Mouse (Mus musculus) CH12.LX (cell line): ENCODE results near the gene Phf2. TPM values are rescaled to one million over a fixed set of nuclear protein-coding genes. Genes with fewer than 3 reads are reported as not detected.

ENCODE experiments used
- DNase-seq: peaks from one replicate; pipeline ENCODE4 v3.0.0-alpha.2; 2013; ENCODE audit errors: extremely low read depth
- H3K27ac ChIP-seq: 2 replicates; pipeline ENCODE4 v1.5.1; 2012; ENCODE audit warnings: low read depth, mild to moderate bottlenecking, control low read depth, moderate library complexity; ENCODE audit not compliant: insufficient read depth
- H3K27me3 ChIP-seq: replicated peaks from 2 replicates; pipeline ENCODE3; 2012; ENCODE audit warnings: inconsistent platforms
- H3K36me3 ChIP-seq, 2 experiments: replicated peaks in 1 of 2; 2 replicates each; pipeline versions ENCODE3 to v1.6.1; 2012; ENCODE audit warnings: inconsistent platforms in 1 of 2, low read length in 1 of 2, mild to moderate bottlenecking in 1 of 2, mixed read lengths in 1 of 2, moderate library complexity in 1 of 2; ENCODE audit not compliant: control insufficient read depth in 1 of 2, insufficient read depth in 1 of 2
- H3K4me1 ChIP-seq, 2 experiments: 2 replicates each; pipeline ENCODE4 v1.6.1; 2012; ENCODE audit warnings: inconsistent platforms in 1 of 2, moderate library complexity in 1 of 2; ENCODE audit not compliant: insufficient read depth in 2 of 2, control insufficient read depth in 1 of 2
- H3K4me2 ChIP-seq: 2 replicates; pipeline ENCODE4 v1.6.1; 2012; ENCODE audit warnings: low read depth, mild to moderate bottlenecking, control low read depth; ENCODE audit not compliant: poor library complexity, insufficient read depth, severe bottlenecking
- H3K4me3 ChIP-seq, 3 experiments: fragments of 150-350 bp in 1 of 3; sonication (generic) in 1 of 3; replicated peaks in 1 of 3; 2 replicates each; pipeline versions ENCODE3 to v1.5.1; 2011 to 2012; ENCODE audit warnings: low read depth in 2 of 3, low read length in 2 of 3, mild to moderate bottlenecking in 2 of 3, moderate library complexity in 2 of 3, control low read depth in 1 of 3, improper control_type of control experiment in 1 of 3, inconsistent platforms in 1 of 3, mixed read lengths in 1 of 3; ENCODE audit not compliant: poor library complexity in 1 of 3
- H3K79me2 ChIP-seq: replicated peaks from 2 replicates; pipeline ENCODE4 v1.6.1; 2012; ENCODE audit warnings: mild to moderate bottlenecking, moderate library complexity; ENCODE audit not compliant: control insufficient read depth, poor library complexity, insufficient read depth, severe bottlenecking; ENCODE audit errors: extremely low read depth
- H3K9ac ChIP-seq: 2 replicates; pipeline ENCODE4 v1.6.1; 2012; ENCODE audit warnings: low read depth, mild to moderate bottlenecking, control low read depth, moderate library complexity; ENCODE audit not compliant: insufficient read depth
- H3K9me3 ChIP-seq: replicated peaks from 2 replicates; pipeline ENCODE3; 2012; ENCODE audit warnings: low read length, inconsistent platforms, mixed read lengths
- BHLHE40 ChIP-seq: IDR thresholded peaks from 2 replicates; pipeline ENCODE4 v1.6.1; 2011; ENCODE audit warnings: mild to moderate bottlenecking, low read depth, low read length, improper control_type of control experiment
- CHD2 ChIP-seq: IDR thresholded peaks from 2 replicates; pipeline ENCODE4 v1.6.1; 2011; ENCODE audit warnings: low read length, improper control_type of control experiment
- CTCF ChIP-seq, 2 experiments: IDR thresholded peaks in 1 of 2; conservative IDR thresholded peaks in 1 of 2; 2 replicates each; pipeline ENCODE4 v1.5.1; 2011 to 2012; ENCODE audit warnings: low read depth in 2 of 2, low read length in 2 of 2, improper control_type of control experiment in 1 of 2, inconsistent platforms in 1 of 2, mild to moderate bottlenecking in 1 of 2, moderate library complexity in 1 of 2
- E2F4 ChIP-seq: IDR thresholded peaks from 2 replicates; pipeline ENCODE4 v1.6.1; 2011; ENCODE audit warnings: low read depth, low read length, improper control_type of control experiment; ENCODE audit not compliant: insufficient replicate concordance
- ELF1 ChIP-seq: IDR thresholded peaks from 2 replicates; pipeline ENCODE4 v1.6.1; 2014; ENCODE audit warnings: low read depth, mild to moderate bottlenecking, inconsistent platforms, low read length, improper control_type of control experiment
- ETS1 ChIP-seq: conservative IDR thresholded peaks from 2 replicates; pipeline ENCODE4 v1.6.1; 2012; ENCODE audit warnings: low read depth, mild to moderate bottlenecking, inconsistent platforms, low read length, improper control_type of control experiment, moderate library complexity
- GABPA ChIP-seq: IDR thresholded peaks from 2 replicates; pipeline ENCODE4 v1.6.1; 2012; ENCODE audit warnings: low read depth, low read length, improper control_type of control experiment, inconsistent platforms; ENCODE audit not compliant: insufficient replicate concordance
- IRF4 ChIP-seq: IDR thresholded peaks from 2 replicates; pipeline ENCODE4 v1.6.1; 2014; ENCODE audit warnings: low read depth, mild to moderate bottlenecking, inconsistent platforms, low read length, improper control_type of control experiment
- JUN ChIP-seq: IDR thresholded peaks from 2 replicates; pipeline ENCODE4 v1.6.1; 2011; ENCODE audit warnings: low read depth, mild to moderate bottlenecking, low read length, improper control_type of control experiment, moderate library complexity; ENCODE audit not compliant: insufficient read depth
- JUND ChIP-seq: conservative IDR thresholded peaks from 2 replicates; pipeline ENCODE4 v1.6.1; 2011; ENCODE audit warnings: low read depth, low read length, improper control_type of control experiment
- MAZ ChIP-seq: IDR thresholded peaks from 2 replicates; pipeline ENCODE4 v1.6.1; 2012; ENCODE audit warnings: low read depth, mild to moderate bottlenecking, inconsistent platforms, low read length, improper control_type of control experiment, moderate library complexity
- MEF2A ChIP-seq: IDR thresholded peaks from 2 replicates; pipeline ENCODE4 v1.6.1; 2014; ENCODE audit warnings: low read depth, mild to moderate bottlenecking, inconsistent platforms, low read length, improper control_type of control experiment, borderline replicate concordance
- MYC ChIP-seq: IDR thresholded peaks from 2 replicates; pipeline ENCODE4 v1.6.1; 2011; ENCODE audit warnings: low read depth, mild to moderate bottlenecking, improper control_type of control experiment, low read length
- NRF1 ChIP-seq: IDR thresholded peaks from 2 replicates; pipeline ENCODE4 v1.6.1; 2014; ENCODE audit warnings: low read depth, mild to moderate bottlenecking, inconsistent platforms, low read length, improper control_type of control experiment, moderate library complexity
- RAD21 ChIP-seq: IDR thresholded peaks from 2 replicates; pipeline ENCODE4 v1.6.1; 2011; ENCODE audit warnings: low read depth, mild to moderate bottlenecking, low read length, improper control_type of control experiment, moderate library complexity
- RCOR1 ChIP-seq: conservative IDR thresholded peaks from 2 replicates; pipeline ENCODE4 v1.6.1; 2012; ENCODE audit warnings: low read depth, mild to moderate bottlenecking, inconsistent platforms, low read length, improper control_type of control experiment
- SIN3A ChIP-seq: IDR thresholded peaks from 2 replicates; pipeline ENCODE4 v1.6.1; 2012; ENCODE audit warnings: low read length, improper control_type of control experiment, inconsistent platforms
- UBTF ChIP-seq: IDR thresholded peaks from 2 replicates; pipeline ENCODE4 v1.6.1; 2012; ENCODE audit warnings: low read depth, mild to moderate bottlenecking, inconsistent platforms, low read length, improper control_type of control experiment, moderate library complexity
- USF1 ChIP-seq: IDR thresholded peaks from 2 replicates; pipeline ENCODE4 v1.6.1; 2014; ENCODE audit warnings: low read depth, mild to moderate bottlenecking, inconsistent platforms, low read length, improper control_type of control experiment
- ZC3H11A ChIP-seq: IDR thresholded peaks from 2 replicates; pipeline ENCODE4 v1.6.1; 2012; ENCODE audit warnings: low read depth, mild to moderate bottlenecking, inconsistent platforms, low read length, improper control_type of control experiment
- dilution Hi-C: fragments of 300-500 bp; cut with MboI; formaldehyde crosslinking; loops from 2 replicates; pipeline ENCODE4 v1.14.3; 2020; ENCODE audit warnings: low sequenced_read_pairs; ENCODE audit not compliant: extremely low pct_unique_long_range_greater_than_20kb, extremely low pct_ligation_motif_present
- in situ Hi-C: fragments of 300-500 bp; cut with MboI; formaldehyde crosslinking; loops from 3 replicates; pipeline ENCODE4 v1.14.3; 2019; ENCODE audit warnings: low sequenced_read_pairs, low pct_ligation_motif_present, low pct_unique_long_range_greater_than_20kb, mixed read lengths
- polyA plus RNA-seq: library from polyadenylated mRNA; unstranded; fragments of >175 nt; gene quantifications from 2 replicates; pipeline ENCODE4 v1.2.1, GENCODE M21; 2012; ENCODE audit warnings: low read depth; ENCODE audit not compliant: insufficient read length
- total RNA-seq, 2 experiments: library from RNA; depleted of rRNA; stranded (reverse); fragments of 300-350 nt in 1 of 2; fragments of >200 nt in 1 of 2; gene quantifications; 2 replicates each; pipeline ENCODE4 v1.2.3; 2012 to 2014

Phf2 gene
- total and polyA plus RNA-seq, 3 experiments: 2.3 to 14.2 (median 6.7) TPM

DNA sequence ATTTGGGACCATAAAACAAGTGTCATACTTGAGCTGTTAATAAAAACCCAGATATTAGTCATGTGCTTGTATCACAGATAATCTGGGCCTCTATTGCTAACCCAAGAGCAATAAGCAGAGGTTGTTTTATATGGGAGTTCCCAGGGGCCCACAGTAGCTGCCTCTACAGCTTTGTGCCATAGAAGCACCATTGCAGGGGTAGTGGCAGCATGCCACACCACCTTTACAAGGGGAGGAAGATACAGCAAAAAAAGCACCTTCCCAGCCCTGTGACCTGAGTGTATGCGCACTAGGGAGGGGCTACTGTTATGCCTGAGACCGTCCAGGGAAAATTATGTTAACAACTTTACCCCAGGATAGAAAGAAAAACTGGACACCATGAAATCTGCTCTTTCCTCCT lies 34.5 kb upstream of the Phf2 start:
- no peak overlapping the region for H3K9ac ChIP-seq
- H3K27me3 ChIP-seq: no peaks in the 10 kb centered on the region
- H3K79me2 ChIP-seq: peaks cover 5% of the 10 kb centered on the region; the same call in 1 of the 2 replicates
- no peak overlapping the region for H3K27ac ChIP-seq
- H3K4me3 ChIP-seq: no peak overlapping the region
- dilution Hi-C loops (no loop called here), in situ Hi-C loops (no loop called here)
- peaks cover 0 to 6% of the 10 kb centered on the region in 2 experiments; a peak in 1 of 4 replicates for H3K4me1 ChIP-seq
- peaks cover 67 to 96% of the 10 kb centered on the region in 2 experiments for H3K36me3 ChIP-seq
- H3K4me2 ChIP-seq: no peak overlapping the region
- no peaks in the 10 kb centered on the region for H3K9me3 ChIP-seq
- DNase-seq: no peak
- TF ChIP-seq USF1 (no peak), ETS1 (no peak), CHD2 (no peak), GABPA (no peak), NRF1 (no peak), IRF4 (no peak), UBTF (no peak), E2F4 (no peak), CTCF (conservative IDR thresholded peaks at IDR 0.05 in 1 of 2, IDR thresholded peaks at IDR 0.05 in 1 of 2; ENCODE audit: low read depth in 2 of 2, low read length in 2 of 2) (no peak), RAD21 (no peak), JUND (no peak)

- Histone ChIP-seq H3K9ac (no peak overlapping the region), H3K79me2 (0 out of 2 replicates have a peak, but pooled peaks cover 4% of the 10 kb centered on the region), H3K4me2 (no peak overlapping the region), H3K27ac (no peak overlapping the region), H3K27me3 (no peaks in the 10 kb centered on the region), H3K4me3 (no peak overlapping the region), H3K9me3 (no peaks in the 10 kb centered on the region), H3K4me1 (no peaks in the 10 kb centered on the region), H3K36me3 (peaks cover 66 to 96% of the 10 kb centered on the region in 2 experiments)
- dilution Hi-C loops (no loop called here), in situ Hi-C loops (no loop called here)
- DNase-seq: no peak
- TF ChIP-seq MYC: no peak
- TF ChIP-seq USF1: no peak
- no peak for TF ChIP-seq RCOR1
- TF ChIP-seq BHLHE40: no peak
- TF ChIP-seq ELF1: no peak
- no peak for TF ChIP-seq MAZ
- no peak for TF ChIP-seq RAD21
- TF ChIP-seq JUN: no peak
- TF ChIP-seq SIN3A: no peak
- no peak for TF ChIP-seq MEF2A
- TF ChIP-seq ZC3H11A: no peak
These were observed 24.5 kb upstream of the Phf2 start for GRCm38 (mm10) chr13:48895376-48895775.
